Mouse (Mus musculus) limb, embryonic 14.5 days (tissue): ENCODE measurements around the gene Cspg4. TPM values are rescaled to one million over a fixed set of nuclear protein-coding genes. Genes with fewer than 3 reads are reported as not detected.
A peak's percentile ranks its signal among the peaks of the same experiment; 100 is the strongest.
"Not testable (repeated sequence)": the region's sequence is repeated elsewhere in the genome, so short reads cannot be mapped to it uniquely, and the experiment has no call there.

Source experiments
- ATAC-seq: fragments of 200-750 bp; cut with Nextera tagmentation; 2 replicates; pipeline ENCODE4 v1.8.0; 2017; ENCODE audit warnings: low read depth, moderate number of reproducible peaks, moderate TSS enrichment; ENCODE audit not compliant: low FRiP score
- DNase-seq: peaks from one replicate; pipeline ENCODE4 v3.0.0-alpha.2; 2015; ENCODE audit warnings: low spot score
- H3K27ac ChIP-seq: fragments of 300-500 bp; sonication (generic); replicated peaks from 2 replicates; pipeline ENCODE4 v1.5.1; 2014; ENCODE audit warnings: low read depth, mild to moderate bottlenecking, low read length, moderate library complexity, mixed read lengths
- H3K27me3 ChIP-seq: fragments of 300-500 bp; sonication (generic); 2 replicates; pipeline ENCODE4 v1.6.1; 2014; ENCODE audit warnings: low read length, mixed read lengths; ENCODE audit not compliant: control insufficient read depth, insufficient read depth
- H3K36me3 ChIP-seq: fragments of 300-500 bp; sonication (generic); 2 replicates; pipeline ENCODE4 v1.6.1; 2014; ENCODE audit warnings: mild to moderate bottlenecking, low read length, moderate library complexity, mixed read lengths; ENCODE audit not compliant: control insufficient read depth, insufficient read depth
- H3K4me1 ChIP-seq: fragments of 300-500 bp; sonication (generic); 2 replicates; pipeline ENCODE4 v1.6.1; 2014; ENCODE audit warnings: antibody characterized with exemption, low read length, mixed read lengths; ENCODE audit not compliant: control insufficient read depth, insufficient read depth
- H3K4me2 ChIP-seq: fragments of 300-500 bp; sonication (generic); replicated peaks from 2 replicates; pipeline ENCODE4 v1.6.1; 2014; ENCODE audit warnings: low read depth, mild to moderate bottlenecking, low read length, moderate library complexity; ENCODE audit not compliant: severe bottlenecking
- H3K4me3 ChIP-seq: fragments of 300-500 bp; sonication (generic); replicated peaks from 2 replicates; pipeline ENCODE4 v1.5.1; 2014; ENCODE audit warnings: low read length
- H3K9ac ChIP-seq: fragments of 300-500 bp; sonication (generic); 2 replicates; pipeline ENCODE4 v1.6.1; 2014; ENCODE audit warnings: mild to moderate bottlenecking, low read depth, low read length, moderate library complexity; ENCODE audit not compliant: severe bottlenecking
- H3K9me3 ChIP-seq: fragments of 300-500 bp; sonication (generic); 2 replicates; pipeline ENCODE4 v1.6.1; 2016; ENCODE audit warnings: low read length; ENCODE audit not compliant: control insufficient read depth
- POLR2A ChIP-seq: fragments of 200-500 bp; IDR thresholded peaks from 2 replicates; pipeline ENCODE4 v1.8.0; 2012; ENCODE audit warnings: inconsistent platforms, mild to moderate bottlenecking, moderate library complexity, borderline replicate concordance; ENCODE audit not compliant: insufficient read depth, insufficient read length; ENCODE audit errors: extremely low read depth
- WGBS: fragments of 180-500 bp; shearing (Covaris S2); extraction: QIAGEN DNeasy Blood & Tissue Kit; methylation state at CpG from one replicate; pipeline ENCODE4 v1.1.7; 2014; 5-methylcytosine and 5-hydroxymethylcytosine counted together
- polyA plus RNA-seq, 2 experiments: library from polyadenylated mRNA; depleted of rRNA in 1 of 2; stranded (reverse) in 1 of 2; unstranded in 1 of 2; fragments of >200 nt; fragmentation: Nextera tagmentation in 1 of 2; extraction: Ambion mirVana in 1 of 2; gene quantifications; 2 replicates each; pipeline versions ENCODE4 v1.2.1 to v1.2.3; 2012 to 2014

Cspg4 gene
- polyA plus RNA-seq, 2 experiments, result 47.1 to 59.9 TPM

- Histone ChIP-seq H3K4me3 (peak within 1 kb of the TSS; percentile 76), H3K9ac (peak within 1 kb of the TSS; percentile 77), H3K4me1 (peaks cover 11% of the 10 kb centered on the region), H3K9me3 (no peaks in the 10 kb centered on the region), H3K27ac (peak within 1 kb of the TSS; percentile 84), H3K27me3 (no peaks in the 10 kb centered on the region), H3K4me2 (peak within 1 kb of the TSS; percentile 73), H3K36me3 (no peaks in the 10 kb centered on the region)
- TF ChIP-seq POLR2A, result no peak
- ATAC-seq, result peak; percentile 95
- DNase-seq, result peak; percentile 100
- under 1% methylated on average over 73 of the region's 73 CpGs for WGBS
Measured at GRCm38 (mm10) chr9:56937223-56938160, 72.7 kb downstream of the Cspg4 start, which contains the start of gene Imp3. Imp3 (plus strand) TSS chr9:56937475.

- no peak for TF ChIP-seq POLR2A
- Histone ChIP-seq H3K36me3 (no peaks in the 10 kb centered on the region), H3K9ac (peak overlapping the region; percentile 77), H3K4me2 (peak overlapping the region; percentile 73), H3K27me3 (no peaks in the 10 kb centered on the region), H3K27ac (peak overlapping the region; percentile 84), H3K9me3 (no peaks in the 10 kb centered on the region), H3K4me3 (peak overlapping the region; percentile 76), H3K4me1 (peaks cover 11% of the 10 kb centered on the region)
- under 1% methylated on average over 7 of the region's 7 CpGs for WGBS
- DNase-seq (no peak), ATAC-seq (no peak)
Measured at GRCm38 (mm10) chr9:56938374-56938773, 73.5 kb downstream of the Cspg4 start.

GRCm38 (mm10) chr9:56947481-56947880 is 82.6 kb downstream of the Cspg4 start:
- H3K4me2 ChIP-seq, H3K9me3 ChIP-seq, H3K36me3 ChIP-seq, DNase-seq, H3K9ac ChIP-seq, H3K4me3 ChIP-seq, H3K27me3 ChIP-seq, ATAC-seq, H3K27ac ChIP-seq: not testable (repeated sequence)
- WGBS, result 29% methylated on average over 3 of the region's 3 CpGs
- peaks cover 12% of the 10 kb centered on the region for H3K4me1 ChIP-seq

GRCm38 (mm10) chr9:56948699-56949098 is 83.9 kb downstream of the Cspg4 start:
- not testable (repeated sequence) for H3K27ac ChIP-seq, H3K4me3 ChIP-seq, H3K36me3 ChIP-seq, H3K4me2 ChIP-seq, DNase-seq, ATAC-seq, H3K27me3 ChIP-seq, H3K9me3 ChIP-seq, H3K9ac ChIP-seq
- WGBS, result 38% methylated on average over 5 of the region's 5 CpGs
- peaks cover 12% of the 10 kb centered on the region for H3K4me1 ChIP-seq

Other genes with a start within 250 kb of the Cspg4 start
- gene Lingo1, start 68.6 kb upstream of the Cspg4 start, polyA plus RNA-seq (2012; rRNA removed), result 21.0 and 29.9 TPM in 2 replicates
- gene Lingo1, start 68.6 kb upstream of the Cspg4 start, polyA plus RNA-seq (2014; fragmentation: Nextera tagmentation; extraction: Ambion mirVana), result 5.4 and 5.5 TPM in 2 replicates
- 2.6 and 2.9 TPM in 2 replicates for gene Odf3l1, start 354 bp upstream of the Cspg4 start, polyA plus RNA-seq (2012; rRNA removed)
- 1.7 and 1.8 TPM in 2 replicates for gene Odf3l1, start 354 bp upstream of the Cspg4 start, polyA plus RNA-seq (2014; fragmentation: Nextera tagmentation; extraction: Ambion mirVana)
- gene Snx33, start 63.3 kb downstream of the Cspg4 start, polyA plus RNA-seq (2012; rRNA removed), result 11.4 and 12.8 TPM in 2 replicates
- gene Snx33, start 63.3 kb downstream of the Cspg4 start, polyA plus RNA-seq (2014; fragmentation: Nextera tagmentation; extraction: Ambion mirVana), result 8.1 and 11.2 TPM in 2 replicates
- gene Imp3, start 72.4 kb downstream of the Cspg4 start, polyA plus RNA-seq (2012; rRNA removed), result 165 and 193 TPM in 2 replicates
- 88.8 and 95.2 TPM in 2 replicates for gene Imp3, start 72.4 kb downstream of the Cspg4 start, polyA plus RNA-seq (2014; fragmentation: Nextera tagmentation; extraction: Ambion mirVana)
- gene Snupn, start 85.8 kb downstream of the Cspg4 start, polyA plus RNA-seq (2012; rRNA removed), result 14.5 and 15.9 TPM in 2 replicates
- gene Snupn, start 85.8 kb downstream of the Cspg4 start, polyA plus RNA-seq (2014; fragmentation: Nextera tagmentation; extraction: Ambion mirVana), result 24.2 and 27.0 TPM in 2 replicates
- 41.8 and 48.4 TPM in 2 replicates for gene Ptpn9, start 129.9 kb downstream of the Cspg4 start, polyA plus RNA-seq (2012; rRNA removed)
- 38.3 and 43.7 TPM in 2 replicates for gene Ptpn9, start 129.9 kb downstream of the Cspg4 start, polyA plus RNA-seq (2014; fragmentation: Nextera tagmentation; extraction: Ambion mirVana)
- gene Sin3a, start 207.0 kb downstream of the Cspg4 start, polyA plus RNA-seq (2012; rRNA removed), result 77.0 and 121 TPM in 2 replicates
- 35.7 and 39.0 TPM in 2 replicates for gene Sin3a, start 207.0 kb downstream of the Cspg4 start, polyA plus RNA-seq (2014; fragmentation: Nextera tagmentation; extraction: Ambion mirVana)